Mouse (Mus musculus): ENCODE data around the gene Ncf1. TPM values are rescaled to one million over a fixed set of nuclear protein-coding genes. Genes with fewer than 3 reads are reported as not detected.

Gene Ncf1
- polyA plus RNA-seq, 1 experiment from 2014 or later: 3.1 TPM

- Histone ChIP-seq H3K27me3 (ENCODE audit: control insufficient read depth, insufficient read depth, low read length) (no peaks in the 10 kb centered on the region), H3K36me3 (ENCODE audit: control insufficient read depth, insufficient read depth, low read length) (no peaks in the 10 kb centered on the region), H3K27ac (ENCODE audit: low read depth, low read length) (no peak overlapping the region), H3K9ac (ENCODE audit: low read length) (peak overlapping the region; percentile 92), H3K4me3 (ENCODE audit: low read depth, low read length) (peak overlapping the region; percentile 76), H3K4me2 (ENCODE audit: low read depth) (peak overlapping the region; percentile 69), H3K9me3 (ENCODE audit: control insufficient read depth, low read length) (no peaks in the 10 kb centered on the region), H3K4me1 (ENCODE audit: control insufficient read depth, insufficient read depth, low read length) (peaks cover 12% of the 10 kb centered on the region)
- 53% methylated on average over 7 of the region's 7 CpGs for WGBS
- DNase-seq (ENCODE audit: low spot score) (no peak), ATAC-seq (ENCODE audit: insufficient read depth, low FRiP score, low TSS enrichment) (no peak)
Measured at GRCm38 (mm10) chr5:134183162-134183561, 46.3 kb downstream of the Ncf1 start.

DNA sequence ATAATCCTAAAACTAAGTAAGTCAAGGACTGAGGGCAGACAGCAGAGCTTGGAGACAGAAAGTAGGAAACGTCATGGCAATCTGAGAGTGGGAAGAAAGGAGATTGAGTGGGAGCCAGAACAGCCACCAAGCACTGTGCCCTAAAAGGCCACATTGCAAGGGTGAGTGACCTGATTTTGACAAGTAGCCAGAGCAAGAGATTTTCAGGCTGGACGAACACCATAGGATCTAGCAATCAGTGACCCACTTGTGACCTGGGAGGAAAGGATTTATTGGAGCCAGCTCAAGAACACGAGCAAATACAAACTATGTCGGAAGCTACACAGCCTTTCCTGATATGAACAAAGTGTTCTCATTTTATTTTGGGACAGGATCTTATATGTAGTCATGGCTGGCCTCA lies 46.7 kb downstream of the Ncf1 start:
- H3K36me3 ChIP-seq (ENCODE audit: control insufficient read depth, insufficient read depth, low read length): no peaks in the 10 kb centered on the region
- H3K27me3 ChIP-seq (ENCODE audit: control insufficient read depth, insufficient read depth, low read length): no peaks in the 10 kb centered on the region
- H3K9me3 ChIP-seq (ENCODE audit: control insufficient read depth, low read length): no peaks in the 10 kb centered on the region
- H3K9ac ChIP-seq (ENCODE audit: low read length): no peak overlapping the region
- no peak for ATAC-seq (ENCODE audit: insufficient read depth, low FRiP score, low TSS enrichment)
- H3K4me3 ChIP-seq (ENCODE audit: low read depth, low read length): peak overlapping the region; percentile 76; the same call in 1 of the 2 replicates
- no peak for DNase-seq (ENCODE audit: low spot score)
- H3K4me2 ChIP-seq (ENCODE audit: low read depth): peak overlapping the region; percentile 69
- H3K4me1 ChIP-seq (ENCODE audit: control insufficient read depth, insufficient read depth, low read length): peaks cover 12% of the 10 kb centered on the region
- no peak overlapping the region for H3K27ac ChIP-seq (ENCODE audit: low read depth, low read length)
- 61% methylated on average over 4 of the region's 4 CpGs for WGBS

GRCm38 (mm10) chr5:134182172-134182571 lies 47.3 kb downstream of the Ncf1 start:
- WGBS: 53% methylated on average over 3 of the region's 3 CpGs
- Histone ChIP-seq H3K36me3 (ENCODE audit: control insufficient read depth, insufficient read depth, low read length) (no peaks in the 10 kb centered on the region), H3K9ac (ENCODE audit: low read length) (no peak overlapping the region), H3K9me3 (ENCODE audit: control insufficient read depth, low read length) (no peaks in the 10 kb centered on the region), H3K27me3 (ENCODE audit: control insufficient read depth, insufficient read depth, low read length) (no peaks in the 10 kb centered on the region), H3K4me2 (ENCODE audit: low read depth) (no peak overlapping the region), H3K4me3 (ENCODE audit: low read depth, low read length) (no peak overlapping the region), H3K27ac (ENCODE audit: low read depth, low read length) (no peak overlapping the region), H3K4me1 (ENCODE audit: control insufficient read depth, insufficient read depth, low read length) (peaks cover 12% of the 10 kb centered on the region)
- ATAC-seq (ENCODE audit: insufficient read depth, low FRiP score, low TSS enrichment) (no peak), DNase-seq (ENCODE audit: low spot score) (no peak)

DNA sequence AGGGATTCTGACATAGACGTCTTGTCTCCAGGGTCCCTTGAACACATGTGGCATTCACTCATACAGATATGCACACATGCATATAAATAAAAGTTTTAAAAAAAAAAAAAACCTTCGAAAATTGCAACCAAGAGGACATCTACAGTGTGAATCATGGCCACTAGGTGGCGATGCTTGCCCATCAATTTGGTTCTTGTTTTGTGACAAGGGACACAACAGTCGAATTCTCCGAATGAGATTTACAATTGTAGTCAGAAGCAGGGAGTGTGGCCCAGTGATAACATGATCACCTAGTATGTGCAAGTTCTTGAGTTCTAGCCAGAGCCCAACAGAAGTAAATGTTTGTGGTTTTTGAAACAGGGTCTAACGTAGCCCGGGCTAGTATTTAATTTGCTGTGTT lies 49.6 kb downstream of the Ncf1 start:
- no peak overlapping the region for H3K27ac ChIP-seq (ENCODE audit: low read depth, low read length)
- ATAC-seq (ENCODE audit: insufficient read depth, low FRiP score, low TSS enrichment) (no peak), DNase-seq (ENCODE audit: low spot score) (peak; percentile 84)
- H3K4me1 ChIP-seq (ENCODE audit: control insufficient read depth, insufficient read depth, low read length): peaks cover 21% of the 10 kb centered on the region
- no peaks in the 10 kb centered on the region for H3K36me3 ChIP-seq (ENCODE audit: control insufficient read depth, insufficient read depth, low read length)
- no peaks in the 10 kb centered on the region for H3K27me3 ChIP-seq (ENCODE audit: control insufficient read depth, insufficient read depth, low read length)
- no peaks in the 10 kb centered on the region for H3K9me3 ChIP-seq (ENCODE audit: control insufficient read depth, low read length)
- no peak overlapping the region for H3K4me2 ChIP-seq (ENCODE audit: low read depth)
- H3K4me3 ChIP-seq (ENCODE audit: low read depth, low read length): no peak overlapping the region
- WGBS: 28% methylated on average over 7 of the region's 7 CpGs
- no peak overlapping the region for H3K9ac ChIP-seq (ENCODE audit: low read length)

DNA sequence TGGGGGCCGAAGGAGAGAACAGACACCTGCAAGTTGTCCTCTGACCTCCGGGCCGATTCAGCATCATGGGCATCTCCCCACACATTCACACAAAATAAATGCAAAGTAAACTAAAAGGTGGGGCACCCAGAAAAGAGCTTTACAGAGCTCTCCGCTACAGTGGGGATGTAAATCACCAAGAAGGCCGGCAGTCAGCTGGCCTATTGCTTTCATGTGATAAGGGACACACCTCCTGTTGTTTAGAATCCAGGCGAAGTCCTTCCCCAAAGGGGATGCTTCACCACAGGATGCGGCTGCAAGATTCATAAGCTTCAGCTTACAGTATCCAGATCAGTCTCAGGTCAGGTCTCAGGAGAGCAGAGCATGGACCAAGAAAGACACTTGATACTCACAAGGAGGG lies 50.9 kb downstream of the Ncf1 start:
- H3K4me2 ChIP-seq (ENCODE audit: low read depth): no peak overlapping the region
- no peaks in the 10 kb centered on the region for H3K9me3 ChIP-seq (ENCODE audit: control insufficient read depth, low read length)
- H3K9ac ChIP-seq (ENCODE audit: low read length): no peak overlapping the region
- 78% methylated on average over 7 of the region's 7 CpGs for WGBS
- DNase-seq (ENCODE audit: low spot score): no peak
- peaks cover 20% of the 10 kb centered on the region for H3K4me1 ChIP-seq (ENCODE audit: control insufficient read depth, insufficient read depth, low read length)
- no peaks in the 10 kb centered on the region; the same call in 1 of the 2 replicates for H3K36me3 ChIP-seq (ENCODE audit: control insufficient read depth, insufficient read depth, low read length)
- ATAC-seq (ENCODE audit: insufficient read depth, low FRiP score, low TSS enrichment): no peak
- no peak overlapping the region for H3K27ac ChIP-seq (ENCODE audit: low read depth, low read length)
- H3K27me3 ChIP-seq (ENCODE audit: control insufficient read depth, insufficient read depth, low read length): no peaks in the 10 kb centered on the region
- no peak overlapping the region for H3K4me3 ChIP-seq (ENCODE audit: low read depth, low read length)

DNA sequence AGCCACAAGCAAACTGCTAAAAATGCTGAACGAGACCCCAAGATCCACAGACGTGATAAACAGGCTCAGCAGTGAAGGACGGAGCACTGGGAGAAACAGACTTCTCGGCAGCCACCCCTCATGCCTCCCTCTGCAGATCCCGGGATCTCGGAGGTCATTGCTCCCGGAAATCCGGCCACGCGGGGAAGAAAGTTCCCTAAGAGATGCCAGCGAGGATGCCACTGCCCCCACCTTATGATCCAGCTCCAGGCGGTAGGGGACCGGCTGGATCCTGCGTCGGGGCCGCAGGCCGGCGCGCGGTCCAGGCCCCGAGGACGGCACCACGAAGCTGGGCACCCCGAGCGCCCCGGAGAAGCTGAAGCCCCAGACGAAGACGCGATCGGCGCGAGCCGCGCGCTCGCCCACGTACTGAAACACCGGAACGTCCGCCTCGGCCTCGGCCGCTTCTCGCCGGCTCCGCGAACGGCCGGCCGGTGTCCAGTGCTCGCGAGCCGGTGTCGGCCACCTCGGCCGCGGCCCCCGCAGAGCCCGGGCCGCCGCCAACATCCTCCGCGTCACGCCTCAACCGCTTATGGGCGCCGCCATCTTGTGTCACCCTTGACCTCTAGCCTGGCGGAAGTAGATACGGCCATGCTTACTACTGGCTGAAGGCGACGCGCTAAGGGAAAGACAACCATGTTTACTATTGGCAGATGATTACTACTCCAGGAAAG lies 53.1 kb downstream of the Ncf1 start, which contains the start of gene Rcc1l:
TSS of gene Rcc1l (minus strand) at position 606 of the 713 bp plus-strand sequence.
- peak within 1 kb of the TSS; percentile 76 for H3K9ac ChIP-seq (ENCODE audit: low read length)
- H3K27me3 ChIP-seq (ENCODE audit: control insufficient read depth, insufficient read depth, low read length): no peaks in the 10 kb centered on the region
- H3K4me3 ChIP-seq (ENCODE audit: low read depth, low read length): peak within 1 kb of the TSS; percentile 98
- DNase-seq (ENCODE audit: low spot score) (peak; percentile 86), ATAC-seq (ENCODE audit: insufficient read depth, low FRiP score, low TSS enrichment) (peak; percentile 86)
- 0 out of 2 replicates have a peak within 1 kb of the TSS, but pooled peaks have one; percentile 27 for H3K27ac ChIP-seq (ENCODE audit: low read depth, low read length)
- no peaks in the 10 kb centered on the region for H3K9me3 ChIP-seq (ENCODE audit: control insufficient read depth, low read length)
- no peaks in the 10 kb centered on the region; the same call in 1 of the 2 replicates for H3K36me3 ChIP-seq (ENCODE audit: control insufficient read depth, insufficient read depth, low read length)
- peak within 1 kb of the TSS; percentile 85 for H3K4me2 ChIP-seq (ENCODE audit: low read depth)
- WGBS: under 1% methylated on average over 72 of the region's 72 CpGs
- H3K4me1 ChIP-seq (ENCODE audit: control insufficient read depth, insufficient read depth, low read length): peaks cover 11% of the 10 kb centered on the region

- Histone ChIP-seq H3K4me2 (ENCODE audit: low read depth) (peak overlapping the region; percentile 85), H3K9ac (ENCODE audit: low read length) (peak overlapping the region; percentile 76), H3K4me3 (ENCODE audit: low read depth, low read length) (peak overlapping the region; percentile 98), H3K9me3 (ENCODE audit: control insufficient read depth, low read length) (no peaks in the 10 kb centered on the region), H3K4me1 (ENCODE audit: control insufficient read depth, insufficient read depth, low read length) (peaks cover 11% of the 10 kb centered on the region), H3K27me3 (ENCODE audit: control insufficient read depth, insufficient read depth, low read length) (no peaks in the 10 kb centered on the region), H3K27ac (ENCODE audit: low read depth, low read length) (no peak overlapping the region), H3K36me3 (ENCODE audit: control insufficient read depth, insufficient read depth, low read length) (no peaks in the 10 kb centered on the region; the same call in 1 of the 2 replicates)
- ATAC-seq (ENCODE audit: insufficient read depth, low FRiP score, low TSS enrichment) (no peak), DNase-seq (ENCODE audit: low spot score) (peak; percentile 21)
- 8% methylated on average over 10 of the region's 10 CpGs for WGBS
Measured at GRCm38 (mm10) chr5:134175696-134176095, 53.7 kb downstream of the Ncf1 start.

DNA sequence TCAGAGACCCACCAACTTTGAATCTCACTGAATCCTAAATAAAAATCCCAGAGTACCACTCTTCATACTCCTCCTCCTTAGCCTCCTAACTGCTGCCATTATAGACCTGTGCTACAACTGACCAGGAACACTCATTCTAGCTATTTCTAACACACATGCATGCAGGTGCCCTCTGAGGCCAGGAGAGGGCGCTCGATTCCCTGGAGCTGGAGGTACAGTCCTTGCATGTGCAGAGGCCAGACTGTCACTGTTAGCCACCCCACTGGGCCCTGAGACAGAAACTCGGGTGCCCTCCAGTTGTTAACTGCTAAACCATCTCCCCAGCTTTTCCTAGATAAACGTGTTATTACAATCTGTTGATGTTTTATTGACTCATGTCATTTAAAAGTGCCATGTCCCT lies 56.2 kb downstream of the Ncf1 start:
- Histone ChIP-seq H3K4me1 (ENCODE audit: control insufficient read depth, insufficient read depth, low read length) (peaks cover 11% of the 10 kb centered on the region), H3K27ac (ENCODE audit: low read depth, low read length) (no peak overlapping the region), H3K27me3 (ENCODE audit: control insufficient read depth, insufficient read depth, low read length) (no peaks in the 10 kb centered on the region), H3K9ac (ENCODE audit: low read length) (no peak overlapping the region), H3K36me3 (ENCODE audit: control insufficient read depth, insufficient read depth, low read length) (no peaks in the 10 kb centered on the region; the same call in 1 of the 2 replicates), H3K9me3 (ENCODE audit: control insufficient read depth, low read length) (no peaks in the 10 kb centered on the region), H3K4me2 (ENCODE audit: low read depth) (no peak overlapping the region), H3K4me3 (ENCODE audit: low read depth, low read length) (no peak overlapping the region)
- WGBS: 40% methylated on average over 4 of the region's 4 CpGs
- ATAC-seq (ENCODE audit: insufficient read depth, low FRiP score, low TSS enrichment): no peak
- DNase-seq (ENCODE audit: low spot score): peak; percentile 42

GRCm38 (mm10) chr5:134170167-134170566 lies 59.3 kb downstream of the Ncf1 start:
- no peaks in the 10 kb centered on the region for H3K9me3 ChIP-seq (ENCODE audit: control insufficient read depth, low read length)
- no peak overlapping the region for H3K9ac ChIP-seq (ENCODE audit: low read length)
- WGBS: 97% methylated on average over 8 of the region's 8 CpGs
- no peak overlapping the region for H3K4me3 ChIP-seq (ENCODE audit: low read depth, low read length)
- H3K4me2 ChIP-seq (ENCODE audit: low read depth): no peak overlapping the region
- H3K27me3 ChIP-seq (ENCODE audit: control insufficient read depth, insufficient read depth, low read length): no peaks in the 10 kb centered on the region
- H3K4me1 ChIP-seq (ENCODE audit: control insufficient read depth, insufficient read depth, low read length): peaks cover 3% of the 10 kb centered on the region; the same call in 1 of the 2 replicates
- ATAC-seq (ENCODE audit: insufficient read depth, low FRiP score, low TSS enrichment) (no peak), DNase-seq (ENCODE audit: low spot score) (no peak)
- H3K27ac ChIP-seq (ENCODE audit: low read depth, low read length): no peak overlapping the region
- no peaks in the 10 kb centered on the region; the same call in 1 of the 2 replicates for H3K36me3 ChIP-seq (ENCODE audit: control insufficient read depth, insufficient read depth, low read length)
